Mouse (Mus musculus) cerebellum, postnatal 4 days (tissue): Measurements from ENCODE around the gene Dynlt1c.
"Not testable (repeated sequence)": the region's sequence is repeated elsewhere in the genome, so short reads cannot be mapped to it uniquely, and the experiment has no call there.

ENCODE experiments used
- DNase-seq, 2 experiments: peaks; one replicate each; pipeline ENCODE4 v3.0.0; 2022; ENCODE audit warnings: low spot score in 2 of 2, mixed read lengths in 1 of 2

Gene Dynlt1c

GRCm38 (mm10) chr17:6655087-6655511, 53.6 kb downstream of the Dynlt1c start:
- peak in 1 of 2 experiments; percentile 76 for DNase-seq

DNA sequence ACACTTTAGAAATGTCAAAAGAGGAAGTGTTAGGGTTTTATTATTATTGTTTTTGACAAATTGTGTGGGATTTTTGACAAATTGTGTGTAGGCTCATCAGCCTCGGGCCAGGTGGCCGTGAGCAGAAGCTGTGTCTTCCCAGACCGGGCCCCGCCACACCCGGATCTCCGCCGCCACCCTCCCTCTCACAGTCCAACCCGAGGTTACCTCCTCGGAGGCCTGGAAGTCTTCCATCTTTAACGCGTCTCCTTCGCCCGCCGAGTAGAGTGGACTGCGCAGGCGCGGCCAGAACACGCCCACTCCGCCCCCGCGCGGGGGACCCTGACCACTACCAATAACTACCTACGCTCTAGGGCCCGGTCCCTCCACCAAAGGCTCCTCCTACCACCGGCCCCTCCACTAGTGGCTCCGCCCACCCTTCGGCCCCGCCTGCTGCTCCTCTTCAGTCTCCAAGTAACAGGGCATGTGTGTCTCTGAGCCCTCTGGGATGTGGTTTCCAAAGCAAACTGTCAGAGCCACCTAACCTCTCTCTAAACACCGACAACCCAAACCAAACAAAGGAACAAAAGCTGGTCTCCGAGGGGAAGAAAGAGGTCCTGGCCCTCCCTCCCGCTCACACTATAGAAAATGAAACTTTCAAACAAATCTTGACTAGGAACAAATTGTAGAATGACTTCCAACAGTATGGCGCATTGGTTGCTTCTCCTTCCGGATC, 54.3 kb downstream of the Dynlt1c start, which contains the start of gene Dynlt1f:
Dynlt1f (minus strand) TSS at position 334 of the 715 bp plus-strand sequence.
- peak in 1 of 2 experiments; percentile 63 for DNase-seq

DNA sequence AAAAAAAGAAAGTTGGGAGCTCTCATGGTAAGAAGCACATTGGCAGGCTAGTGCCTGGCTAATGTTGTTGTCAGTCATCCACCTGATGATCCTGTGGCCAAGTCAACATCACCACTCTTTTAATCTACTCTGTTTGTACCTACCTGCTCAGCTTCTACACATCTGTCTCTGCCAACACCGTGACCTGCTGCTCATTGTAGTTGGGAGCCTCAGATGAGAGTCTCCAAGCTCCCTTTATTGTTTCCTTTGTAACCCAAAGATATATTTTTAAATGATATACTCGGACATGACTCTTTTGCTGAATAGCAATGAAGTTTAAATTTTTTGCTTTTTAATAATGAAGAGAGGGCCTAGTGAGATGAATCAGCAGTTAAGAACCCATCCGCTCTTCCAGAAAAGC, 55.0 kb downstream of the Dynlt1c start:
- not testable (repeated sequence) for DNase-seq

GRCm38 (mm10) chr17:6658801-6659200, 57.3 kb downstream of the Dynlt1c start, which contains the start of gene Sytl3:
Gene Sytl3 (plus strand): TSS chr17:6659093.
- not testable (repeated sequence) for DNase-seq
